Mouse (Mus musculus): ENCODE data around the gene Mrpl43.

- no peak for TF ChIP-seq CTCF (IDR thresholded peaks at IDR 0.05; ENCODE audit: borderline replicate concordance, insufficient read depth, low read length)
- TF ChIP-seq POLR2A (IDR thresholded peaks at IDR 0.05; ENCODE audit: low read depth, low read length), result no peak
Measured at GRCm38 (mm10) chr19:45025937-45026568, 19.8 kb upstream of the Mrpl43 start.

All from embryonic fibroblast, embryonic 13.5 days (primary cell).